Comparison of ENCODE assay signal across 8 mouse cellular contexts in genomic region chr3:100821276-100821675, GRCm38 (mm10). TPM values are rescaled to one million over a fixed set of nuclear protein-coding genes. Genes with fewer than 3 reads are reported as not detected.
A peak's percentile ranks its signal among the peaks of the same experiment; 100 is the strongest.
DNase-seq lines count a peak whose midpoint lies in the region; ATAC-seq and TF ChIP-seq lines count a peak whose summit lies in the region.

No protein-coding gene starts in this region.

- no peaks in the 10 kb centered on the region for H3K4me1 ChIP-seq in kidney, postnatal 0 days (replicated peaks; ENCODE audit: insufficient read depth, low read length)
- peaks cover 0 to 2% of the 10 kb centered on the region in 2 experiments; a peak in 1 of 4 replicates for H3K4me1 ChIP-seq in ES-E14 (ENCODE audit: control insufficient read depth in 2 of 2, insufficient read depth in 2 of 2, low read length in 2 of 2, poor library complexity in 1 of 2)

- no peak overlapping the region for H3K9ac ChIP-seq in kidney, postnatal 0 days (ENCODE audit: low read depth, low read length)
- H3K9ac ChIP-seq in ES-E14 (ENCODE audit: insufficient read depth, low read depth, low read length, poor library complexity, severe bottlenecking): no peak overlapping the region

- H3K27me3 ChIP-seq in kidney, postnatal 0 days (ENCODE audit: insufficient read depth, low read length): no peaks in the 10 kb centered on the region

- H3K27ac ChIP-seq in kidney, postnatal 0 days: no peak overlapping the region
- H3K27ac ChIP-seq in ES-E14 (ENCODE audit: insufficient read depth, low read depth, low read length, poor library complexity, severe bottlenecking): no peak overlapping the region

- in situ Hi-C loops in ES-E14 (cut with MboI; ENCODE audit: low sequenced_read_pairs in 2 of 2, unreplicated experiment in 2 of 2): no loop called here

- no peaks in the 10 kb centered on the region for H3K9me3 ChIP-seq in kidney, postnatal 0 days (replicated peaks; ENCODE audit: low read length)
- no peaks in the 10 kb centered on the region for H3K9me3 ChIP-seq in ES-E14 (ENCODE audit: control insufficient read depth, insufficient read depth, low read depth, low read length)

- DNase-seq in kidney, postnatal 0 days (ENCODE audit: low spot score): peak; percentile 74
- DNase-seq in kidney, adult 9 months: no peak
- DNase-seq in ES-E14 (ENCODE audit: low read depth, low spot score): no peak
- DNase-seq in forelimb bud, embryonic 11.5 days (ENCODE audit: low read depth, low spot score): peak; percentile 54
- no peak for DNase-seq in urinary bladder, adult 18-20 months (ENCODE audit: low spot score in 2 of 2)
- no peak for DNase-seq in gastrocnemius, adult 8-10 months (ENCODE audit: low spot score in 2 of 2)

- TF ChIP-seq CTCF in kidney, postnatal 0 days (IDR thresholded peaks at IDR 0.05; ENCODE audit: low read depth): peak; percentile 67

- peak; percentile 42; the same call in 1 of the 2 replicates for ATAC-seq in kidney, postnatal 0 days (replicated peaks; ENCODE audit: low FRiP score, low read depth)
- ATAC-seq in megakaryocyte progenitor cell, adult 5-6 weeks (replicated peaks; ENCODE audit: poor library complexity): peak; percentile 45; the same call in 1 of the 2 replicates
- ATAC-seq in inflammation-experienced regulatory T-cells, adult 6 months: no peak

- no peak overlapping the region for H3K4me3 ChIP-seq in kidney, postnatal 0 days (replicated peaks; ENCODE audit: low read depth, low read length)
- H3K4me3 ChIP-seq in ES-E14 (ENCODE audit: insufficient read depth in 1 of 2, low read depth in 1 of 2, low read length in 2 of 2, poor library complexity in 1 of 2, severe bottlenecking in 1 of 2): no peak overlapping the region

- H3K36me3 ChIP-seq in kidney, postnatal 0 days (ENCODE audit: insufficient read depth, low read length): no peaks in the 10 kb centered on the region
- H3K36me3 ChIP-seq in ES-E14 (ENCODE audit: control insufficient read depth, insufficient read depth, low read length, poor library complexity, severe bottlenecking): no peaks in the 10 kb centered on the region

- H3K4me2 ChIP-seq in kidney, postnatal 0 days (ENCODE audit: low read length): no peak overlapping the region

- 50% methylated on average over 2 of the region's 2 CpGs for WGBS in kidney, postnatal 0 days

TF ChIP-seq in ES-E14, 5 proteins besides CTCF, POLR2A, EP300 and RAD21:
- TF ChIP-seq ZNF384 (IDR thresholded peaks at IDR 0.05; ENCODE audit: low read depth, low read length) (no peak), ZC3H11A (IDR thresholded peaks at IDR 0.05; ENCODE audit: borderline replicate concordance, low read depth, low read length) (no peak), CHD2 (IDR thresholded peaks at IDR 0.05; ENCODE audit: low read depth, low read length) (no peak), MAFK (IDR thresholded peaks at IDR 0.05; ENCODE audit: insufficient read depth, low read depth, low read length) (0 out of 2 replicates have a peak, but pooled peaks have one; percentile 42)
TF ChIP-seq in ES-E14: peak in this region for 1.

RNA-seq across cellular contexts. Expression of gene Vtcn1, which starts 4.0 kb away (rescaled TPM):
- polyA plus RNA-seq in kidney, postnatal 0 days (2015; fragmentation: Nextera tagmentation; extraction: Ambion mirVana): 0.46 and 0.55 TPM in 2 replicates
- total RNA-seq in ES-E14 (2012; rRNA removed): 0.31 TPM in 1 of 2 replicates, not detected in the other
- not detected in 2 replicates for total RNA-seq in megakaryocyte progenitor cell, adult 5-6 weeks (2015)
- not detected in 2 replicates for total RNA-seq in megakaryocyte progenitor cell, adult 5-6 weeks (2017)
- under 1 TPM in 2 of 4 experiments, not detected in 2; 0.13 to 0.17 TPM for total RNA-seq in gastrocnemius, adult 8-10 months (2022)
- polyA plus RNA-seq in inflammation-experienced regulatory T-cells, adult 6 months (2017; shearing (Covaris generic)): not detected

Comparison
In these comparisons a context has a peak if more than half of its experiments do, and no peak if none do; other contexts are left out.
1. DNase-seq: peak in kidney, postnatal 0 days (single experiment) and forelimb bud, embryonic 11.5 days (single experiment); none in kidney, adult 9 months (single experiment), ES-E14 (single experiment), urinary bladder, adult 18-20 months (0 of 2) and gastrocnemius, adult 8-10 months (0 of 2).